Mouse (Mus musculus): Measurements from ENCODE around the gene Eif5b. TPM values are rescaled to one million over a fixed set of nuclear protein-coding genes. Genes with fewer than 3 reads are reported as not detected.

Gene Eif5b
- 135 TPM for polyA plus RNA-seq (2014; fragmentation: Illumina TruSeq; extraction: RNeasy Lipid Tissue Mini Kit (QIAGEN cat#74804); ENCODE audit: low read depth, low replicate concordance)

DNA sequence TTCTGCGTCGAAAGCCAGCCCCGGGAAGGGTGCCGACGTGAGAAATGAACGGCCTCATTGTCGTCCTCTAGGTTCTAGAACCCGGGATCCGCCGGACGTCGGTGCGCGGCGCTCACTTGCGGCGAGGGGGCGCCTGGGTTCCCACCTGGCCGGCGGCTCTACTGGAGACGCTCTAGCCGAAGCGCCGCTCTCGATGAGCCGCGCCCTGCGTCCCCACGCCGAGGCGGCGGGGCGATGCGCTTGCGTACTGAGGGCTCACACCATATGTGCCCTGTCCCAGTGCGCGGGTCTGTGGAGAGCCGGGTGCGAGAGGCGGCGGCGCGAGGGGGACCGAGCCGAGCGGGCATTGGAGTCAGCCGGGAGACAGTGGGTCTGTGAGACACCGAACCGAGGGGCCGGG is at the start of gene Eif5b, which contains the start of gene Txndc9:
TSS of gene Eif5b (plus strand) at position 144 of the 400 bp plus-strand sequence.
TSS of gene Txndc9 (minus strand) at position 27 of the 400 bp plus-strand sequence.

DNA sequence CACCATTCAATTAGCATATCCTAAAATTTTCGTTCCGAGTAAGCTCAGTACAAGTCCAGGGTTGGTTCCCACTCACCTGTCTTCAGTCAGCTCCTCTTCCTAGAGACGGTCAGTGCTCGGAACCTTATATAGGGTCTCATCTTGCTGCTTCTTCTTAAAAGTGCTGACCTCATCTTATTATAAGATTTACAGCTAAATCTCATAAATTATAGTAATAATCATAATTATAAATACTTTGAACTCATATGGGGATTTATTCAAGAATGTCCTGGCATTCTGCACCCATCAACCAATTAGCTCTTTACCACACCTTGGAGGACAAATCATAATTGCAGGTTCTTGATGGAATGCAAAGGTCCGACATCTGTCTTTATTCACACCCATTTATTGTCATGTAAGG is 40.2 kb upstream of the Eif5b start, which contains the start of gene Lyg1:
TSS of gene Lyg1 (minus strand) at position 101 of the 400 bp plus-strand sequence.

Other genes with a start within 250 kb of the Eif5b start
- 12.1 TPM for gene Tsga10, start 131.6 kb upstream of the Eif5b start, polyA plus RNA-seq (2014; fragmentation: Illumina TruSeq; extraction: RNeasy Lipid Tissue Mini Kit (QIAGEN cat#74804); ENCODE audit: low read depth, low replicate concordance)
- gene Lipt1, start 126.3 kb upstream of the Eif5b start, polyA plus RNA-seq (2014; fragmentation: Illumina TruSeq; extraction: RNeasy Lipid Tissue Mini Kit (QIAGEN cat#74804); ENCODE audit: low read depth, low replicate concordance) = 8.3 TPM
- 55.3 TPM for gene Mitd1, start 107.6 kb upstream of the Eif5b start, polyA plus RNA-seq (2014; fragmentation: Illumina TruSeq; extraction: RNeasy Lipid Tissue Mini Kit (QIAGEN cat#74804); ENCODE audit: low read depth, low replicate concordance)
- gene Mrpl30, start 107.5 kb upstream of the Eif5b start, polyA plus RNA-seq (2014; fragmentation: Illumina TruSeq; extraction: RNeasy Lipid Tissue Mini Kit (QIAGEN cat#74804); ENCODE audit: low read depth, low replicate concordance) = 292 TPM
- gene Lyg2, start 81.5 kb upstream of the Eif5b start, polyA plus RNA-seq (2014; fragmentation: Illumina TruSeq; extraction: RNeasy Lipid Tissue Mini Kit (QIAGEN cat#74804); ENCODE audit: low read depth, low replicate concordance) = not detected
- gene Lyg1, start 40.3 kb upstream of the Eif5b start, polyA plus RNA-seq (2014; fragmentation: Illumina TruSeq; extraction: RNeasy Lipid Tissue Mini Kit (QIAGEN cat#74804); ENCODE audit: low read depth, low replicate concordance) = not detected
- 193 TPM for gene Txndc9, start 117 bp upstream of the Eif5b start, polyA plus RNA-seq (2014; fragmentation: Illumina TruSeq; extraction: RNeasy Lipid Tissue Mini Kit (QIAGEN cat#74804); ENCODE audit: low read depth, low replicate concordance)
- gene Rev1, start 131.8 kb downstream of the Eif5b start, polyA plus RNA-seq (2014; fragmentation: Illumina TruSeq; extraction: RNeasy Lipid Tissue Mini Kit (QIAGEN cat#74804); ENCODE audit: low read depth, low replicate concordance) = 27.6 TPM